Mouse (Mus musculus) small intestine, adult 2 months (tissue): ENCODE measurements around the gene Serp2.

Experiments used
- CTCF ChIP-seq: fragments of 200-500 bp; IDR thresholded peaks from 2 replicates; pipeline ENCODE4 v1.5.1; 2012; ENCODE audit warnings: low read depth, mild to moderate bottlenecking, control low read depth, inconsistent platforms, low read length, moderate library complexity, mixed read lengths; ENCODE audit not compliant: insufficient replicate concordance, insufficient read length; ENCODE audit errors: extremely low read depth
- POLR2A ChIP-seq: fragments of 200-500 bp; IDR thresholded peaks from 2 replicates; pipeline ENCODE4 v1.6.1; 2012; ENCODE audit warnings: low read depth, mild to moderate bottlenecking, control low read depth, inconsistent platforms, low read length, moderate library complexity

GRCm38 (mm10) chr14:76526467-76526866 is 30.2 kb downstream of the Serp2 start:
- TF ChIP-seq CTCF, result no peak
- no peak for TF ChIP-seq POLR2A
